Mouse (Mus musculus): ENCODE results near the gene Kdm5d. TPM values are rescaled to one million over a fixed set of nuclear protein-coding genes. Genes with fewer than 3 reads are reported as not detected.

Kdm5d gene
- not detected for total RNA-seq (2023)

GRCm38 (mm10) chrY:897393-898227 lies at the start of gene Kdm5d:
Gene Kdm5d, plus strand, starts transcription at chrY:897788.

Other genes starting within 250 kb of the Kdm5d start
- gene Zfy1, start 100.4 kb upstream of the Kdm5d start, total RNA-seq (2023), result not detected
- gene Uba1y, start 79.1 kb upstream of the Kdm5d start, total RNA-seq (2023), result not detected
- not detected for gene Eif2s3y, start 112.8 kb downstream of the Kdm5d start, total RNA-seq (2023)